Mouse (Mus musculus) adrenal gland, postnatal 14 days (tissue): ENCODE data around the gene Bri3bp. TPM values are rescaled to one million over a fixed set of nuclear protein-coding genes. Genes with fewer than 3 reads are reported as not detected.

Experiments used
- DNase-seq: peaks from one replicate; pipeline ENCODE4 v3.0.0; 2021; ENCODE audit warnings: mixed read lengths
- total RNA-seq: library from RNA; stranded (reverse); gene quantifications from 2 replicates; pipeline ENCODE4 v1.2.3, GENCODE M21; 2021

Gene Bri3bp
- total RNA-seq, 1 experiment from 2014 or later = 24.0 TPM

- DNase-seq = peak; percentile 84
Measured at GRCm38 (mm10) chr5:125452573-125452972, 11.2 kb downstream of the Bri3bp start.

- DNase-seq = no peak
Measured at GRCm38 (mm10) chr5:125456100-125456499, 14.7 kb downstream of the Bri3bp start.

DNA sequence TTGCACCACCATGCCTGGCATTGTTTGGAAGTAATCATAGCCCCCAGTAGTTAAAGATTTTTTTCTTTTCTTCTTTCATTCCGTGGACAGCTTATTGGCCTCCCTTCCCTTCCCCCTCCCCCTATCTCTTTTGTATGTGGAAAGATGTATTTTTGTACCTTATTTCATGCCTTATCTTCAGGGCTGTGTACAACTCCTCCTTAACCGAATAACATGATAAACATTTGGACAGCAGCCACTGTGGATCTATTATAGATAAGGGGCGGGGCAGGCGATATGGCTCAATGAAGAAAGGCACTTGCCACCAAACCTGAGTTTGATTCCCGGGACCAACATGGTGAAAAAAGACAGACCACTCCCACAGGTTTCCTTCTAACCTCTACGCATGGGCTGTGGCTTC lies 16.2 kb downstream of the Bri3bp start:
- DNase-seq = no peak

DNA sequence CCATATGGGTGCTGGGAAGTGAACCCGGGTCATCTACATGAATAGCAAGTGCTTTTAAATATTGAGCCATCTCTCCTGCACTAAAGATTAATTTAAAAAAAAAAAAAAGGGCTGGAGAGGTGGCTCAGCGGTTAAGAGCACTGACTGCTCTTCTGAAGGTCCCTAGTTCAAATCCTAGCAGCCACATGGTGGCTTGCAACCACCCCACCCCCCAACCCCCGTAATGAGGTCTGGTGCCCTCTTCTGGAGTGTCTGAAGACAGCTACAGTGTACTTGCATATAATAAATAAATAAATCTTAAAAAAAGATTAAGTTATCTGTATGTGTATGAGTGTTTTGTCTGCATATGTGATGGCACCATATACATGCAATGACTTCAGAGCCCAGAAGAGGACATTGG lies 19.2 kb downstream of the Bri3bp start:
- DNase-seq = no peak

- DNase-seq = peak; percentile 80
Measured at GRCm38 (mm10) chr5:125461868-125462445, 20.6 kb downstream of the Bri3bp start.

- DNase-seq = no peak
Measured at GRCm38 (mm10) chr5:125465192-125465591, 23.8 kb downstream of the Bri3bp start.

DNA sequence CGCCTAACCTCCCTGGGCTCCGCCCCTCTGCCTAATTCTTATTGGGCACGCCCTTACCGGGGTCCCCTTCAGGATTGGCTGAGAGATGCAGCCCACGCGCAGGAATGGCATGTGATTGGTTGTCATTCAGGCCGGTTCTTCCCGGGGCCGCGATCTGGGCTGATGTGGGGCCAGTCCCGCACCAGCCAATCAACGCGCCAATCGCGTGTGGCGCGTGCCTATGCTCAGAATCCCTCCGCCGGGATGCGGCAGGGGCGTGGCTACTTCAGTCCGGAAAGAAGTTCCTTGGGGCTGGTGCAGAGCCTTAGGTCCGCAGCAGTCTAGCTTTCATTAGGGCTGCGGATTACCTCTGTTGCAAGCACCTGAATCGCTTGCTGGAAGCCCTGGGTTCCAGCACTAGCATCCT lies 24.3 kb downstream of the Bri3bp start:
- peak; percentile 98 for DNase-seq

DNA sequence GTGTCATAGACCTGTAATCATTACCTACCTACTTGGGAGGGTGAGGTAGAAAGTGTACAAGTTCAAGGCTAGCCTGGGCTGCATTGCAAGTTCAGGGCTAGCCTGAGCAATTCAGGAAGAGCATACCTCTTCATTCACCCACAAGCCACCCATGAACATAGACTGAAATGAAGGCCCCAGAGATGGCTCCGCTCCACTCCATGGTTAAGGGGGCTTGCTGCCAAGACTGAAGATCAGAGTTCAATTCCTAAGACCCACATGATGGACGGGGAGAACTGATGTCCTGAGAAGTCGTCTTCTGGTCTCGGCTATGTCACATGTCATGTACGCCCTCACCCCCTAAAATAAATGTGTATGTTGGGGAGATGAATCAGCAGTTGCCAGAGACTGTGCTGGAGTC lies 25.1 kb downstream of the Bri3bp start:
- no peak for DNase-seq

DNA sequence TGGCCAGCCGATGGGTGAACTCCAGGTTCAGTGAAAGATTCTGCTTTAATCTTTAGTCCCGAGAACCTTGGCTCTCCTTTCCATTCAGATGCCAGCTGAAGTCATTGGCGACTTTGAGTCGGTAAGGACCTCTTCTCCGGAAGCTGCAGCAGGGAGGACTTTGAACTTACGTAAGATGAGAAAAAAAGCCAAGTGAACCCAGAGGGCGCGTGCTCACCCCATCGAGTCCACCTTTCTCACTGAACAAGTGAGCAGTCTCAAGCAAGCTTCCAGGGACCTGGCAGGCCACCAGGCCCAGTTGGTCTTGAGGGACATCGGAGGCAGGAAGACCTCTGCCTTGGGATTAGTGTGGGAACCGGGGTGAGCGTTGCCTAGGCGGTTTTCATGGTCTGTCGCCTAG lies 25.9 kb downstream of the Bri3bp start:
- peak; percentile 61 for DNase-seq

- DNase-seq = peak; percentile 69
Measured at GRCm38 (mm10) chr5:125470713-125471112, 29.3 kb downstream of the Bri3bp start.

GRCm38 (mm10) chr5:125472796-125473475 lies 31.6 kb downstream of the Bri3bp start:
- no peak for DNase-seq

DNA sequence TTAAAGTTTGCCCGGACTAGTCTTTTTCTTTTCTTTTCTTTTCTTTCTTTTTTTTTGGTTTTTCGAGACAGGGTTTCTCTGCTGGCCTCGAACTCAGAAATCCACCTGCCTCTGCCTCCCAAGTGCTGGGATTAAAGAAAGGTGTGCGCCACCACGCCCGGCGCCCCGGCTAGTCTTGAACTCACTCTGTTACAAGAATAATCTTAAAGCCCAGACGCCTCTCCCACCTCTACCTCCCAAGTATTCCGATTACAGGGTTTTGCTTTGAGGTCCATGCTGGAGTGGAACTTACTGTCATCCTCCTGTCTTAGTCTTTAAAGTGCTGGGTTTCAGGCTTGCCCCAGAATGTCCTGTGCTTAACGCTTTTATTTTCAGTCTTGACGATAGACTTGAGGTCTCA lies 33.7 kb downstream of the Bri3bp start:
- DNase-seq = no peak

GRCm38 (mm10) chr5:125475601-125476285 lies 34.4 kb downstream of the Bri3bp start, which contains the start of gene Aacs:
Gene Aacs (plus strand): TSS chr5:125475814.
- peak; percentile 98 for DNase-seq

- DNase-seq = no peak
Measured at GRCm38 (mm10) chr5:125476286-125476625, 34.9 kb downstream of the Bri3bp start.

- no peak for DNase-seq
Measured at GRCm38 (mm10) chr5:125476799-125477198, 35.4 kb downstream of the Bri3bp start.

- DNase-seq = no peak
Measured at GRCm38 (mm10) chr5:125477533-125477932, 36.2 kb downstream of the Bri3bp start.

GRCm38 (mm10) chr5:125478037-125478436 lies 36.7 kb downstream of the Bri3bp start:
- no peak for DNase-seq

DNA sequence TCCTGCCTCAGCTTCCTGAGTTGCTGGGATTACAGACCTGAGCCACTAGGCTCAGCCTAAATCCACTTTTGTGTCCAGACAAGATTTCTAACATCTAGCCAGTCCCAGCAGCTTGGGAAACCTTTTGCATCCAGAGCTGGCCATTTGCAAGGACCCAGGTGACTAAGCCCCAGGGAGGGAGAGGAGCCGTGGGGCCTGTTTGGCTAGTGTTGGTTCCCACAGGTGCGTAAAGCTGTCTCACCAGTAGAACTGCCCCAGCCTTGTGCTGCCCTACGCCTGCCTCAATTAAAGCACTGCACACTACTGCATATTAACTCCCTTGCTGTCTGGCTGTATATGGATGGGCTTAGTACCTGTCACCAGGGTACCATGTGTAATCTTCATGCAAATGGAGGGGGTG lies 38.0 kb downstream of the Bri3bp start:
- DNase-seq = no peak

DNA sequence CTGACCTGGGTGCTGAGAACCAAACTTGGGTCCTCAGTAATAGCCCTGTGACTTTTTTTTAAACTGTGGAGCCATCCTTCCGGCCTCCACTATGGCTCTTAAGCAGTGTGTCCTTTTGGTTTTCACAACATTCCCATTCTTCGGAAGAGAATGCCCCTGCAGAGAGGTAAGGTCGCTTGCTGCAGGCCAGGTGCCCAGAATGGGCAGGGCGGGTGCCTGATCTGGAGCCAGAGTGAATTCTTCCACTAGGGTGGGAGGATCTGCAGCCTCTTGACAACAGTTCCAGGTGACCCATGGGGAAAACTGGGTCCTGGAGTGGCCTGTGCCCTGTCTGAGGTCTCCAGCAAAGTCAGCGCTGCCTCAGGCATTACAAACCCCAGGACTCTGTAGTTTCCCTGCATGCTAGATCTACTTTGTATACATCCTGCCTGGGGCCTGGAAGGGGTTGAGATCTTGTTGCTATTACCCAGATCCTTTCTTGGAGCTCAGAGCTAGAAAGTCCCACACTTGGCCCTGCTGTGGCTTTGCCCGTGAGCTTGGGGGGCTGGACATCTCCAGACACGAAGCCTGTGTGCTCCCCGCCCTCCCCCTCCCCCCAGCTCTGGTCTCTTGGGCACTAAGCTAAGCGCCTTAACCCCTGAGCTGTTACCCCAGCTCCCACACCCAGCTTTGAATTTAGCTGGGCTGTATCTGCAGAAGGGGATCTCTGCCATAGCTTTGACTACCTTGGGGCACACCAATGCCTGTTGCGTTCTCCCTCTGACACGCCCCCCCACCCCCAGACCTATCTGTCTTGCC lies 39.3 kb downstream of the Bri3bp start:
- no peak for DNase-seq

GRCm38 (mm10) chr5:125482474-125482873 lies 41.1 kb downstream of the Bri3bp start:
- DNase-seq = no peak

DNA sequence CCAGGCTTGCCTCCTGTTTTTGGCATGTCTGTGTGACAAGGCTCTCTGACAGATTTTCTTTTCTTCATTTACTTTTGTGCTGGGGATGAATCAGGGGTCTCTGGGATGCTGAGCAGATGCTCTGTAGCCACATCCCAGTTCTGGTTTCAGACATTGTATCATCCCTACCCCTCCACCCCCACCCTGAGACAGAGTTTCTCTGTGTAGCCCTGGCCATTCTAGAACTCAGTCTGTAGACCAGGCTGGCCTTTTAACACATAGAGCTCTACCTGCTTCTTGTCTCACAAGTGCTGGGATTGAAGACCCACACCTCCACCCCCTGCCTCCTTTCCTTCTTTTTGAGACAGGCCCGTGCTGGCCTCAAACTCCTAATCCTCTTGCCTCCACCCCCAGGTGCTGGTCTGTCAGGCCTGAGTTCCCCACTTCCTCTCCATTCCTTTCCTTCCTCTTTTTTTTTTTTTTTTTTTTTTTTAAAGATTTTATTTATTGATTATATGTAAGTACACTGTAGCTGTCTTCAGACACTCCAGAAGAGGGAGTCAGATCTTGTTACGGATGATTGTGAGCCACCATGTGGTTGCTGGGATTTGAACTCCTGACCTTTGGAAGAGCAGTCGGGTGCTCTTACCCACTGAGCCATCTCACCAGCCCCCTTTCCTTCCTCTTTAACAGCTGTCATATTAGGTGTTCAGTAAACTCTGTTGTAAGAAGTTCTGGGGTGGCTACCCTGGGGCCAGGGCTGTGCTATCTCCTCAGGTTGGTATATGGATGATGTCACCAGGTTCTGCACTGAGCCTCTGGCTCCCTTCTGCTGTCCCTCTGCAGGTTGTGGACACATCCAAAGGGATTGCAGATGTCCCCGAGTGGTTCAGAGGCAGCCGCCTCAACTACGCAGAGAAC lies 42.6 kb downstream of the Bri3bp start:
- DNase-seq = no peak
